Mouse (Mus musculus): ENCODE data around the gene Gpr39. TPM values are rescaled to one million over a fixed set of nuclear protein-coding genes. Genes with fewer than 3 reads are reported as not detected.
A peak's percentile ranks its signal among the peaks of the same experiment; 100 is the strongest.

The Gpr39 gene
- total and polyA plus RNA-seq, 3 experiments, result 0.18 to 1.4 (median 0.47) TPM

DNA sequence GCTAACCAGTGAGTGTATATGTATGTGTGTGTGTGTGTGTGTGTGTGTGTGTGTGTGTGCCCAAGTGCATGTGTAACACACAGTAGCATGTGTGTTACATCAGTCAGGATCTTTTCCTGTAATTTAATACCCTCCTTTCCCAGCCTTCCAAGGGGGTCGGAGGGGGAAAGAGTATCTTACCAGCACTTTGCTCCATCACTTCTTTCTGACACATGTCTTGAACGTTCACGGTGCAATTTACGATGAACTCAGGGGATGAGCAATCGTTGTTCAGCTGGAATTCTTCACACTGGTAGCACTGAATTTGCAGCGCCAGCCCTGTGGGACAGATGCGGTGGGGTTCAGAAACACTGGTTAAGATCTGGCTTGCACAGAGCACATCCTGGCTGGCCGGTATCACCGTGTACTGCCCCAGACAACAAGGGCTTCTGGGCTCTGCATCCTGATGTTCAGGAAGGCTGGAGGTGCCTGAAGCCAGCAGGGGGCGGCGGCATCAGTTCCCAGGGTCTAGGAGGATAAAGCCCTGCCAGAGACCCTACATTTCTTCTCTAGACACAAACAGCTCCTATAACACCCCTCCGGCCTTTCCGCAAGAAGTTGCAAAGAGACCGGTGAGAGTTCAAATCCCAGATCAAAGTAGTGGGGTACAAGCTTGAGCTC lies 233.5 kb downstream of the Gpr39 start:
- H3K27me3 ChIP-seq (ENCODE audit: control insufficient read depth, insufficient read depth, low read length), result peaks cover 9% of the 10 kb centered on the region
- intact Hi-C loops (cut with DNase I), result no loop called here

DNA sequence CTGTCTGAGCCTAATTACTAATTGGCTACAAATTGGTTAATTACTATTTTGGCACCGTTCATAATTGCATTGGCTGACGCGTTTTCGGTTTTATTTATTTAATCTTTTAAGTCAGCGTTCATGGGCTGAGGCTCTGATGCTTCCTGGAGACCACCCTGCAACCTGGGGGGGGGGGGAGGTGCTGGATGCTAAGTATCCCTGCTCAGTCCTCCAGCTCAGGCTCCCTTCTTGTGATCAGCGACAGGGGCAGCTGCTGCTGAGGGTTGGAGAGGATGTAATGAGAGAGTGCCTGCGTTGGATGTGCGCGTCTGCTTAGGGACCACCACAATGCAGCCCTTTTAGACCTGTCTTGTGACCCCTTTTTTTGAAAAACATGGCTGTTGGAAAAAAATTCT lies 234.1 kb downstream of the Gpr39 start:
- Histone ChIP-seq H3K27me3 (ENCODE audit: control insufficient read depth, insufficient read depth, low read length) (peaks cover 9% of the 10 kb centered on the region), H3K36me3 (ENCODE audit: control insufficient read depth, insufficient read depth, low read length) (no peaks in the 10 kb centered on the region), H3K27ac (no peak overlapping the region), H3K4me1 (ENCODE audit: control insufficient read depth, insufficient read depth, low read length) (no peaks in the 10 kb centered on the region), H3K9ac (ENCODE audit: low read depth, low read length) (no peak overlapping the region), H3K79me2 (replicated peaks; ENCODE audit: control insufficient read depth, insufficient read depth, low read length) (no peaks in the 10 kb centered on the region), H3K4me3 (no peak overlapping the region)
- no peak for TF ChIP-seq EP300 (IDR thresholded peaks at IDR 0.05; ENCODE audit: insufficient read depth, low read depth, low read length)
- TF ChIP-seq CTCF (IDR thresholded peaks at IDR 0.05), result no peak
- TF ChIP-seq POLR2A (IDR thresholded peaks at IDR 0.05; ENCODE audit: insufficient read depth, low read depth, low read length), result no peak
- WGBS, result 2% methylated on average over 9 of the region's 9 CpGs
- DNase-seq, result no peak
- intact Hi-C loops (cut with DNase I), result no loop called here

More for the DNA sequence above, 233.5 kb downstream of the Gpr39 start:
- H3K9ac ChIP-seq (ENCODE audit: low read depth, low read length), result no peak overlapping the region
- 17% methylated on average over 14 of the region's 14 CpGs for WGBS
- DNase-seq, result peak in 1 of 2 experiments; percentile 19
- H3K27ac ChIP-seq, result no peak overlapping the region
- TF ChIP-seq POLR2A (IDR thresholded peaks at IDR 0.05; ENCODE audit: insufficient read depth, low read depth, low read length) (no peak), CTCF (IDR thresholded peaks at IDR 0.05) (peak; percentile 29; the same call in 1 of the 2 replicates), EP300 (IDR thresholded peaks at IDR 0.05; ENCODE audit: insufficient read depth, low read depth, low read length) (no peak)
- no peaks in the 10 kb centered on the region for H3K36me3 ChIP-seq (ENCODE audit: control insufficient read depth, insufficient read depth, low read length)
- no peaks in the 10 kb centered on the region for H3K4me1 ChIP-seq (ENCODE audit: control insufficient read depth, insufficient read depth, low read length)
- H3K4me3 ChIP-seq, result no peak overlapping the region
- H3K79me2 ChIP-seq (replicated peaks; ENCODE audit: control insufficient read depth, insufficient read depth, low read length), result no peaks in the 10 kb centered on the region

DNA sequence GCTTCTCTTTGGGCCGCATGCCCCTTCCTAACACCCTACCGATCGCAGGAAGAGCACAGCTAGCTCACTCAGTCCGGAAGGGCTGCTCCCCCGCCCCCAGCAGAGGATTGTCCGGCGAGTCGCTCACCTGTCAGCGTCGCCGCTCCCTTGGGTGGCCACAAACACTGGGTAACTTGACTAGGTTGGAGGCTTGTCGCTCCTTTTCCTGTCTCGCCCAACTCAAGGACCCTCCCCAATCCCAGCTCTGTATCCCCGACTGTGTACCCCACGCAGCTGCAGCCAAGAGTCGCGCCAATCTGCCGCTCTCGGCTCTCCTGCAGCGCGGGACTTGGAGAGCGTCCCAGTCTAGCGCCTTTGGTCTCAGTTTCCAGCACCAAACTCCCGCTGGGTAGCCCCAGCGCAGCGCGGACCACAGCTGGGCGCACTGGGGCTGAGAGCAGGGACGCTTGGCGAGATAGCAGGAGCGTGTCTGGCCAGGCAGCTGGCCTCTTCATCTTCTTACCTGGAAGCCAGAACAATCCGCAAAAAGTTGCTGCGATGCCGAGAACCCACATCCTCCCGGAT lies 234.6 kb downstream of the Gpr39 start:
- H3K27me3 ChIP-seq (ENCODE audit: control insufficient read depth, insufficient read depth, low read length), result peaks cover 9% of the 10 kb centered on the region
- H3K4me3 ChIP-seq, result peak overlapping the region; percentile 41
- no peak overlapping the region for H3K9ac ChIP-seq (ENCODE audit: low read depth, low read length)
- DNase-seq, result peak; percentile 8 to 22
- under 1% methylated on average over 35 of the region's 35 CpGs for WGBS
- intact Hi-C loops (cut with DNase I), result no loop called here
- H3K4me1 ChIP-seq (ENCODE audit: control insufficient read depth, insufficient read depth, low read length), result no peaks in the 10 kb centered on the region
- H3K79me2 ChIP-seq (replicated peaks; ENCODE audit: control insufficient read depth, insufficient read depth, low read length), result no peaks in the 10 kb centered on the region
- no peaks in the 10 kb centered on the region for H3K36me3 ChIP-seq (ENCODE audit: control insufficient read depth, insufficient read depth, low read length)
- no peak overlapping the region for H3K27ac ChIP-seq
- TF ChIP-seq EP300 (IDR thresholded peaks at IDR 0.05; ENCODE audit: insufficient read depth, low read depth, low read length), result no peak
- no peak for TF ChIP-seq CTCF (IDR thresholded peaks at IDR 0.05)
- TF ChIP-seq POLR2A (IDR thresholded peaks at IDR 0.05; ENCODE audit: insufficient read depth, low read depth, low read length), result no peak

DNA sequence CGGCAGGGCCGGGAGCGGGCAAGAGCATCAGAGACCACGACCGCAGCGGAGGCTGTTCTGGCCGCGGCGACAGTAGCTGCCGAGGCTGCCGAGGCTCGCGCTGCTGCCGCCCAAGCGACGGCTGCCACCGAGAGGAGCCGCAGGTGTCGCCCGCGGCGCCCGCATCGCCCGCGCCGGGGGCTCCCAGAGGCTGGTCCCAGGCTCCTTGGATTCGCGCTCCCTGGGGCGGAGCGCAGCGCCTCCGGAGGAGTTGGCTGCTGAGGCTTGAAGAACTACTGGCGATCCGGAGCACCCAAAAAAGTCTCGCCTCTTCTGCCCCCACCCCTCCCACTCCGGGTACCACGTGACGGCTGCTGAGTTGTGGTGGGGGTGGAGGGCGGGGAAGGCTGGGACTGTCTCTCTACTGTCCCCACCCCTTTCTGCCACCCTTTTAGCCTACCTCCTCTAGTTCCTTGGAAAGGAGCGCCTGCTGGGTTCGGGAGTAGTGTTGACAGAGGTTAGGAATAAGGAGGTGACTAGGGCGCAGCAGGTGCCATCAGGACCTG lies 235.2 kb downstream of the Gpr39 start:
- Histone ChIP-seq H3K79me2 (replicated peaks; ENCODE audit: control insufficient read depth, insufficient read depth, low read length) (no peaks in the 10 kb centered on the region), H3K27ac (no peak overlapping the region), H3K9ac (ENCODE audit: low read depth, low read length) (no peak overlapping the region), H3K36me3 (ENCODE audit: control insufficient read depth, insufficient read depth, low read length) (no peaks in the 10 kb centered on the region), H3K27me3 (ENCODE audit: control insufficient read depth, insufficient read depth, low read length) (peaks cover 9% of the 10 kb centered on the region), H3K4me3 (peak overlapping the region; percentile 41), H3K4me1 (ENCODE audit: control insufficient read depth, insufficient read depth, low read length) (no peaks in the 10 kb centered on the region)
- WGBS, result under 1% methylated on average over 43 of the region's 43 CpGs
- DNase-seq, result peak; percentile 25 to 27
- intact Hi-C loops (cut with DNase I), result no loop called here
- TF ChIP-seq EP300 (IDR thresholded peaks at IDR 0.05; ENCODE audit: insufficient read depth, low read depth, low read length) (no peak), POLR2A (IDR thresholded peaks at IDR 0.05; ENCODE audit: insufficient read depth, low read depth, low read length) (no peak), CTCF (IDR thresholded peaks at IDR 0.05) (no peak)

DNA sequence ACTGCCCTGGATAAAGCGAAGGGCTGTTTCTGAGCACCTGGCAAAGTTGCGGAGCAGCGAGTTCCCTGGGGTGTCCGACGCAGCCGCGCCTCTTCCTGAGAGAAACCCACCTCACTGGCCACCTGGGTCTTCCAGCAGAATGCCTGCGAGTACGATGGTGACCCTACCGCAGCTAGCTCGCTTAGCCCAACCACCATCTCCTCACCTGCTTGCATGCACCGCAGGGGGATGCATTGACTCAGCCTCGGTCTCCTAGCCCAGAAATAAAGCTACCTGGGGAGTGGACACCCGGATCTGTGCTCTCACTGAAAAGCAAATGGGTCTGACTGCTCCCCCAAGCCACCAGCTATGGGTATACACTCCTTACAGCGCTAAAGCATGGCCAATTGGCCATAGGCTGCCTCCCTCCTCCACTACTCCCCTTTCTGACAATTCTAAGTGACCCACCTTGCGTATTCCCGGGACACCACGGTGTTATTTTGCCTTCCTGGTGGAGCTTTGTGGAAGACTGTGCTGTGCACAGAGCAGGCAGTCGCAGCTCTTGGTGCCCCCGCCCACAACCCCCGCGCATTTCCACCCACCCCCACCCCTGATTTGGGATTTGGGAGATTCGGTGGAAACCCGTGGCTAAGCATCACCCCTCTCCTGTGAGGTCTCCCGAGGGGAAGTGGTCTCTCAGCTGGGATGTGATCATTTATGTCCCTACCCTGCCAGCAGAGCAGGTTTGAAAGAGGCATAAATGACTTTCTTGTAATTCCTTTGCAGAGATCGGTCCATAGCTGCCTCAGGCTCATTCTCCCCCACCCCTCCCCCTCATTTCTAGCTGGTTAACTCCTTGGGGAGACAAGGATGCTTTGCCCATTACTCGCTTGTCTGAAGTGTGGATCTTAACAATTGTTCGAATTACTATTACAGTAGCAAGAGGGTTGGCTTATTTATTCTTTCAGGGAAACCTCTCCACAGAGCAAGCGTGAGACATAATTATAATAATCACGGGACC lies 236.1 kb downstream of the Gpr39 start, which contains the start of gene Lypd1:
Gene Lypd1, minus strand, starts transcription at position 501 of the 1,000 bp plus-strand sequence.
- no peak for TF ChIP-seq CTCF (IDR thresholded peaks at IDR 0.05)
- no peak for TF ChIP-seq EP300 (IDR thresholded peaks at IDR 0.05; ENCODE audit: insufficient read depth, low read depth, low read length)
- TF ChIP-seq POLR2A (IDR thresholded peaks at IDR 0.05; ENCODE audit: insufficient read depth, low read depth, low read length), result no peak
- Histone ChIP-seq H3K36me3 (ENCODE audit: control insufficient read depth, insufficient read depth, low read length) (no peaks in the 10 kb centered on the region), H3K4me1 (ENCODE audit: control insufficient read depth, insufficient read depth, low read length) (no peaks in the 10 kb centered on the region), H3K79me2 (replicated peaks; ENCODE audit: control insufficient read depth, insufficient read depth, low read length) (no peaks in the 10 kb centered on the region), H3K9ac (ENCODE audit: low read depth, low read length) (no peak within 1 kb of the TSS), H3K27me3 (ENCODE audit: control insufficient read depth, insufficient read depth, low read length) (peaks cover 9% of the 10 kb centered on the region), H3K4me3 (peak within 1 kb of the TSS; percentile 41), H3K27ac (no peak within 1 kb of the TSS)
- intact Hi-C loops (cut with DNase I), result no loop called here
- DNase-seq, result no peak
- WGBS, result 13% methylated on average over 30 of the region's 30 CpGs

Measured in heart, adult 2 months (tissue).